Mouse (Mus musculus) urinary bladder, postnatal 36 days (tissue): ENCODE measurements around the gene Yjefn3.

Experiments used
- DNase-seq, 2 experiments: peaks; one replicate each; pipeline ENCODE4 v3.0.0; 2022; ENCODE audit warnings: low spot score in 2 of 2, mixed read lengths in 1 of 2

Gene Yjefn3

GRCm38 (mm10) chr8:69907106-69907505 is 4.6 kb upstream of the Yjefn3 start:
- no peak for DNase-seq

GRCm38 (mm10) chr8:69906260-69906659 is 3.7 kb upstream of the Yjefn3 start:
- DNase-seq = no peak

- no peak for DNase-seq
These were observed 1.6 kb upstream of the Yjefn3 start for GRCm38 (mm10) chr8:69904096-69904495.

- DNase-seq = peak; percentile 96 to 99
These were observed 591 bp upstream of the Yjefn3 start for GRCm38 (mm10) chr8:69903063-69903542.

GRCm38 (mm10) chr8:69901484-69902162 is 889 bp downstream of the Yjefn3 start:
- peak; percentile 98 to 99 for DNase-seq

- DNase-seq = no peak
These were observed 1.5 kb downstream of the Yjefn3 start for GRCm38 (mm10) chr8:69900895-69901451.

GRCm38 (mm10) chr8:69899876-69900275 is 2.6 kb downstream of the Yjefn3 start:
- DNase-seq = no peak

- DNase-seq = no peak
These were observed 4.7 kb downstream of the Yjefn3 start for GRCm38 (mm10) chr8:69897857-69898256.

- no peak for DNase-seq
These were observed 6.6 kb downstream of the Yjefn3 start for GRCm38 (mm10) chr8:69895772-69896451.

- DNase-seq = no peak
These were observed 7.6 kb downstream of the Yjefn3 start for GRCm38 (mm10) chr8:69894836-69895332.

GRCm38 (mm10) chr8:69893863-69894262 is 8.6 kb downstream of the Yjefn3 start:
- DNase-seq = peak in 1 of 2 experiments; percentile 38

- peak in 1 of 2 experiments; percentile 40 for DNase-seq
These were observed 11.7 kb downstream of the Yjefn3 start for GRCm38 (mm10) chr8:69890813-69891241.

GRCm38 (mm10) chr8:69888902-69889301 is 13.6 kb downstream of the Yjefn3 start:
- no peak for DNase-seq

- no peak for DNase-seq
These were observed 14.2 kb downstream of the Yjefn3 start for GRCm38 (mm10) chr8:69888244-69888866.

- no peak for DNase-seq
These were observed 14.9 kb downstream of the Yjefn3 start, which contains the start of gene Cilp2 for GRCm38 (mm10) chr8:69887289-69888243. TSS of gene Cilp2 (minus strand) at chr8:69887687.

- no peak for DNase-seq
These were observed 18.4 kb downstream of the Yjefn3 start for GRCm38 (mm10) chr8:69884141-69884540.

- no peak for DNase-seq
These were observed 19.5 kb downstream of the Yjefn3 start for GRCm38 (mm10) chr8:69882833-69883600.

- DNase-seq = peak in 1 of 2 experiments; percentile 67
These were observed 20.3 kb downstream of the Yjefn3 start for GRCm38 (mm10) chr8:69882021-69882756.

- no peak for DNase-seq
These were observed 21.1 kb downstream of the Yjefn3 start for GRCm38 (mm10) chr8:69881261-69881865.
